Mouse (Mus musculus) urinary bladder, adult 18-20 months (tissue): ENCODE data around the gene Leprot.

Experiments used
- DNase-seq, 2 experiments: peaks; one replicate each; pipeline ENCODE4 v3.0.0; 2022; ENCODE audit warnings: low spot score in 2 of 2, mixed read lengths in 2 of 2

Leprot gene

GRCm38 (mm10) chr4:101664766-101665165 is 17.2 kb downstream of the Leprot start:
- no peak for DNase-seq

- no peak for DNase-seq
These were observed 21.6 kb downstream of the Leprot start for GRCm38 (mm10) chr4:101669161-101669560.

GRCm38 (mm10) chr4:101669811-101670210 is 22.3 kb downstream of the Leprot start:
- DNase-seq: no peak

- no peak for DNase-seq
These were observed 27.3 kb downstream of the Leprot start for GRCm38 (mm10) chr4:101674790-101675189.

- no peak for DNase-seq
These were observed 28.2 kb downstream of the Leprot start for GRCm38 (mm10) chr4:101675726-101676125.

- no peak for DNase-seq
These were observed 35.1 kb downstream of the Leprot start for GRCm38 (mm10) chr4:101682620-101683019.

GRCm38 (mm10) chr4:101683086-101683485 is 35.6 kb downstream of the Leprot start:
- DNase-seq: no peak

GRCm38 (mm10) chr4:101684821-101685220 is 37.3 kb downstream of the Leprot start:
- DNase-seq: no peak

GRCm38 (mm10) chr4:101686227-101686810 is 38.8 kb downstream of the Leprot start:
- DNase-seq: no peak

GRCm38 (mm10) chr4:101689241-101689640 is 41.7 kb downstream of the Leprot start:
- no peak for DNase-seq

- DNase-seq: no peak
These were observed 42.1 kb downstream of the Leprot start for GRCm38 (mm10) chr4:101689645-101690044.

GRCm38 (mm10) chr4:101692892-101693291 is 45.4 kb downstream of the Leprot start:
- no peak for DNase-seq

- DNase-seq: no peak
These were observed 47.0 kb downstream of the Leprot start for GRCm38 (mm10) chr4:101694529-101694928.

- DNase-seq: no peak
These were observed 49.7 kb downstream of the Leprot start for GRCm38 (mm10) chr4:101697236-101697635.

- no peak for DNase-seq
These were observed 51.9 kb downstream of the Leprot start for GRCm38 (mm10) chr4:101699423-101699822.

GRCm38 (mm10) chr4:101700892-101701640 is 53.5 kb downstream of the Leprot start:
- no peak for DNase-seq

- no peak for DNase-seq
These were observed 57.8 kb downstream of the Leprot start for GRCm38 (mm10) chr4:101705325-101705724.

- DNase-seq: no peak
These were observed 59.7 kb downstream of the Leprot start for GRCm38 (mm10) chr4:101707234-101707633.

- DNase-seq: no peak
These were observed 60.4 kb downstream of the Leprot start for GRCm38 (mm10) chr4:101707953-101708352.
